23 mouse cellular contexts compared by ENCODE assay signal in the genomic region with DNA sequence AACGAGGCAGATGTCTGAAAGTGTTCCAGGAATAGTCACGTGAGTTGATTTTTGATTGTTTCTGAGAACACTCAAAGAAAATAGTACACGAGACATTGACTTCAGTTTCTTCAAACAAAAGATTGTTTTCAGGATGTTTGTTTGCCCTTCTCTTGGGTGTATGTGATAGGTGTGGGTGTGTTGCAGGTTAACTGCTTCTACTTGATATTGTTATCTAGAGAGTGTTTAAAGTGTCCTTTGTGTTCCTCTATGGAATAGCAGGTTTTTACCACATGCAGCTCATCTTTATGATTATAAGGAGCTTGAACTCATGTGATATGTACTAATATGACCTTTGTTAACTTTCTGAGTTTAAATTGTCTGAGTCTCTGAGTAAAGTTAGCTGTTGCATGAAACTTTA. TPM values are rescaled to one million over a fixed set of nuclear protein-coding genes. Genes with fewer than 3 reads are reported as not detected.
"Had no signal": no experiment of that assay in that cellular context is flagged by ENCODE, and none has a peak within 500 bp of the region (broad histone marks: within the 10 kb centered on the region; RNA-seq: fewer than 3 reads in every experiment).

No protein-coding gene starts in this region.

- H3K27ac ChIP-seq: neural tube, embryonic 13.5 days; neural tube, embryonic 15.5 days; stomach, embryonic 15.5 days; stomach, postnatal 0 days had no signal

- H3K36me3 ChIP-seq: neural tube, embryonic 13.5 days; neural tube, embryonic 15.5 days; stomach, embryonic 15.5 days had no signal

- H3K4me2 ChIP-seq: neural tube, embryonic 13.5 days; neural tube, embryonic 15.5 days; stomach, embryonic 15.5 days had no signal

- H3K4me3 ChIP-seq: neural tube, embryonic 13.5 days; neural tube, embryonic 15.5 days; stomach, embryonic 15.5 days had no signal

- H3K27me3 ChIP-seq: neural tube, embryonic 13.5 days; neural tube, embryonic 15.5 days; stomach, embryonic 15.5 days had no signal

- H3K4me1 ChIP-seq: neural tube, embryonic 13.5 days; neural tube, embryonic 15.5 days; stomach, embryonic 15.5 days had no signal

- DNase-seq: retina, postnatal 1 day; right cerebral cortex, adult 18-20 months; right cerebral cortex, postnatal 14 days; right cerebral cortex, postnatal 25 days; right cerebral cortex, postnatal 4 days; spleen, adult 18-20 months; thymus, adult 18-20 months; thymus, adult 2 months; thymus, postnatal 14 days; thymus, postnatal 25 days; thymus, postnatal 36 days; thymus, postnatal 4 days had no signal

- H3K9me3 ChIP-seq: neural tube, embryonic 13.5 days; neural tube, embryonic 15.5 days; stomach, embryonic 15.5 days had no signal

- H3K9ac ChIP-seq: neural tube, embryonic 13.5 days; neural tube, embryonic 15.5 days; stomach, embryonic 15.5 days had no signal

RNA-seq across cellular contexts. Expression of gene Ugt2b36, which starts 6.1 kb away (rescaled TPM):
- total RNA-seq: neutrophil, adult 5-6 weeks had no signal
- polyA plus RNA-seq: neural tube, embryonic 13.5 days; neural tube, embryonic 14.5 days; spleen, adult 2 months; testis, adult 2 months; thymus, adult 2 months; thymus, postnatal 0 days; urinary bladder, adult 2 months had no signal

RNA-seq across cellular contexts. Expression of gene Ugt2b5, which starts 53.8 kb away (rescaled TPM):
- total RNA-seq: neutrophil, adult 5-6 weeks had no signal
- polyA plus RNA-seq: neural tube, embryonic 13.5 days; neural tube, embryonic 14.5 days; neural tube, embryonic 15.5 days; spleen, adult 2 months; stomach, embryonic 14.5 days; thymus, adult 2 months; urinary bladder, adult 2 months had no signal
